Mouse (Mus musculus) midbrain, embryonic 11.5 days (tissue): Measurements from ENCODE around the gene Card9. TPM values are rescaled to one million over a fixed set of nuclear protein-coding genes. Genes with fewer than 3 reads are reported as not detected.

Experiments used
- polyA plus RNA-seq: library from polyadenylated mRNA; unstranded; fragments of >200 nt; fragmentation: Nextera tagmentation; extraction: Ambion mirVana; gene quantifications from 2 replicates; pipeline ENCODE4 v1.2.1, GENCODE M21; 2014

Gene Card9
- polyA plus RNA-seq, 1 experiment from 2014 or later = 1.1 TPM

Other genes starting within 250 kb of the Card9 start
- gene Nacc2, start 237.7 kb downstream of the Card9 start, polyA plus RNA-seq = 4.0 and 4.5 TPM in 2 replicates
- gene Lhx3, start 152.6 kb downstream of the Card9 start, polyA plus RNA-seq = 0.10 and 0.30 TPM in 2 replicates
- 18.2 and 18.4 TPM in 2 replicates for gene Qsox2, start 123.4 kb downstream of the Card9 start, polyA plus RNA-seq
- gene Ccdc187, start 66.4 kb downstream of the Card9 start, polyA plus RNA-seq = 0.05 and 0.10 TPM in 2 replicates
- 46.2 and 53.3 TPM in 2 replicates for gene Gpsm1, start 45.4 kb downstream of the Card9 start, polyA plus RNA-seq
- gene Dnlz, start 8.8 kb downstream of the Card9 start, polyA plus RNA-seq = 29.5 and 35.0 TPM in 2 replicates
- 22.3 and 22.5 TPM in 2 replicates for gene Snapc4, start 19.7 kb upstream of the Card9 start, polyA plus RNA-seq
- 115 and 119 TPM in 2 replicates for gene Entr1, start 28.4 kb upstream of the Card9 start, polyA plus RNA-seq
- 110 and 118 TPM in 2 replicates for gene Pmpca, start 28.4 kb upstream of the Card9 start, polyA plus RNA-seq
- gene Inpp5e, start 48.3 kb upstream of the Card9 start, polyA plus RNA-seq = 21.5 and 23.3 TPM in 2 replicates
- 28.2 and 29.8 TPM in 2 replicates for gene Sec16a, start 84.3 kb upstream of the Card9 start, polyA plus RNA-seq
- 40.8 and 47.5 TPM in 2 replicates for gene Notch1, start 155.7 kb upstream of the Card9 start, polyA plus RNA-seq
- gene Egfl7, start 219.1 kb upstream of the Card9 start, polyA plus RNA-seq = 52.6 and 58.3 TPM in 2 replicates
- gene Gm20532, start 225.7 kb upstream of the Card9 start, polyA plus RNA-seq = not detected in 2 replicates
- 8.2 TPM in 2 replicates for gene Agpat2, start 243.5 kb upstream of the Card9 start, polyA plus RNA-seq